Mouse (Mus musculus) adrenal gland, adult 2 months (tissue): ENCODE data around the gene Rsg1. TPM values are rescaled to one million over a fixed set of nuclear protein-coding genes. Genes with fewer than 3 reads are reported as not detected.

Source experiments
- DNase-seq: peaks from one replicate; pipeline ENCODE4 v3.0.0; 2021
- polyA plus RNA-seq: library from polyadenylated mRNA; depleted of rRNA; stranded (reverse); fragments of >200 nt; gene quantifications from 2 replicates; pipeline ENCODE4 v1.2.3, GENCODE M21; 2012
- total RNA-seq, 2 experiments: library from RNA; stranded (reverse); gene quantifications; 2 replicates each; pipeline ENCODE4 v1.2.3; 2021

The Rsg1 gene
- total and polyA plus RNA-seq, 3 experiments = 0.86 to 2.3 (median 1.1) TPM

DNA sequence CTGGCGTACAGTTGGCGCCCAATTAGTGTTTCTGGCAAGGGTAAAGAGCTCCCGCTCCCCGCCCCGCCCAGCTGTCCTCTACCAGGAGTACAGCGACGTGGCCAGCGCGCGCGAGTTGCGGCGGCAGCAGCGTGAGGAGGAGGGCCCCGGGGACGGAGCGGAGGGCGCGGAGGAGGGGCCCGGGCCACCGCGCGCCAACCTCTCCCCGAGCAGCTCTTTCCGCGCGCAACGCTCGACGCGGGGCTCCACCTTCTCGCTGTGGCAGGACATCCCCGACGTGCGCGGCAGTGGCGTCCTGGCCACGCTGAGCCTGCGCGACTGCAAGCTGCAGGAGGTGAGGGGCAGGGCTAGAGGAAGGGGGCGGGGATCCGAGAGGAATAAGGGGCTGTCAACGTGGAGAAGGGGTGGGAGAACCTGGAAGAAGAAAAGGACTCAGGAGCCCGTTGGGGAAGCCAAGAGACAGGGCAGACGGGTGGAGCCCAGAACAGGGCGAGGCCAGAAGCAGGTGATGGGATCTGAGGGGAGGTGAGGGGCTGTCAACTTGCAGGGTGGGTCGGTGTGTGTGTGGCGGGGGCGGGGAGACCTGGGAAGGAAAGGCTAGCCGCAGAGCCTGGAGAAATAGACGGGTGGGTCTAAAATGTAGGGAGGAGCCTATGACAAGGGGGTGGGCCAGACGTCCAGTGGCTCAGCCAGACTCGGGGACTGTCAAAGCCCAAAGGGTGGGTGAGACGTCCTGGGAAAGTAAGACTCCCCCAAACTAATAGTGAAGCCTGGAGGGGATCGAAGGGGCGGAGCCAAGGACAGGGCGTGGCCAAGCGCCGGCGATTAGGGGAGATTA, 34.2 kb downstream of the Rsg1 start:
- DNase-seq = peak; percentile 63

DNA sequence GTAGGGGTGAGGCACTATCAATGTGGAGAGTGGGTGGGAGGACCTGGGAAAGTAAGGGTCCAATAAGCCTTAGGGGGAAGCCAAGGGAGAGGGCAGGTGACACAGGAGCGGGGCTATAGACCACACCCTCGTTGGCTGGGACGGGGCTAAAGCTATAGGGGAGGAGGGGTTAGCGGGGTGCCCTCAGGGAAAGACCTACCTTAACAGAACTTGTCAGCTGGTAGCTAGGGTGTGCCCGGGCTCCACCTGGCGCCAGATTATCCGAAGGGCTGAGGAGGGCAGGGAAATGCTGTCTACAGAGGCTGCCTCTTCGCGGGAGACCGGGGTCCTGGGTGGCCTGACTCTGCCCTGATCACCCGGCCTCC, 34.8 kb downstream of the Rsg1 start:
- no peak for DNase-seq

DNA sequence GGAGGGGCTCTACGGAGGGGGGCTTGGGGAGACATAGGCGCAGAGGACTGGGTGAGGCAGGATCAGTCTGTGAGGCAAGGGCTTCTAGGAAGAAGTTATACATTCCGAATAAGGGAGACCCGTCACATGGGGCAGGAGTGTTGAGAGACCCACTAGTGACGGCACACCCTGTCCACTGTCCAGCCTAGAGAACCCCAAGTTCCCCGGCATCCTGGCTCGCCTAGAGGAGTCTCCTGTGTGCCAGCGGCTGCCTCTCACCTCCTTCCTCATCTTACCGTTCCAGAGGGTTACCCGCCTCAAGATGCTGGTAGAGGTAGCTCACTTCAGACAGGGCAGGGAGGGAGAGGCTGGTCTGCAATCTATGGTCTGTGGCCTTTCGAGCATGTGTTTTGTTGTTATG, 35.6 kb downstream of the Rsg1 start:
- no peak for DNase-seq

DNA sequence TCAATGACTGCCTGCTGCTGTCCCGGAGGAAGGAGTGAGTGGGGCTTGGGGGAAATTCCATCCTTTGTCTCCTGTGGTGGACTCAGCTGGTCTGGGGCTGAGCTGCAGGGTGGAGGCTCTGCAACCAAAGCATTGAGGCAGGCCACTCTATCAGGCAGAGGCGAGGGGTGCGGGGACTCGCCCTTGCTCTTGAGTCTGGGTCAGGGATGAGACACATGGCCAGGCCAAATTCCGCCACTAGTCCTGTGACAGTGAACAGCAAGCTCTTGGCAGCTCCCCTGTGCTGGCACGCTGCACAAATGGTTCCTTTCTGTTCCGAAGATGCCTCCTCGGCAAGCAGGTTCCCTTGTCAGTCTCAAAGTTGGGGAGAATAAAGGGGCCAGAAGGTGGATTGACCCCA, 37.3 kb downstream of the Rsg1 start:
- DNase-seq = no peak

DNA sequence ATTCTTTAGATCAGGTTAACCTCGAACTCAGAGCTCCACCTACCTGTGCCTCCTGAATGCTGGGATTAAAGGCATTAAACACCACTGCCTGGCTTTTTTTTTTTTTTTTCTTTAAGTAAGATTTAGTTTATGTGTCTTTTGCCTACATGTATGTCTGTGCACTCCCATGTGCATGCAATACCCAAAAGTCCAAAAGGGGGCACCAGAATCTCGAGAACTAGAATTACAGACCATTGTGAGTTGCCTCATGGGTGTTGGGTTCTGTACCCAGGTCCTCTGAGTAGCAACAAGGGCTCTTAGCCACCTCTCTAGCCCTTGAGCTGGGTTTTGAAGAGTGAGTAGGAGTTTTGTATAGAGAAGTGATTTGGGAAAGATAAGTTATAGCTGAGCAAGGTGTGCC, 38.9 kb downstream of the Rsg1 start:
- no peak for DNase-seq

DNA sequence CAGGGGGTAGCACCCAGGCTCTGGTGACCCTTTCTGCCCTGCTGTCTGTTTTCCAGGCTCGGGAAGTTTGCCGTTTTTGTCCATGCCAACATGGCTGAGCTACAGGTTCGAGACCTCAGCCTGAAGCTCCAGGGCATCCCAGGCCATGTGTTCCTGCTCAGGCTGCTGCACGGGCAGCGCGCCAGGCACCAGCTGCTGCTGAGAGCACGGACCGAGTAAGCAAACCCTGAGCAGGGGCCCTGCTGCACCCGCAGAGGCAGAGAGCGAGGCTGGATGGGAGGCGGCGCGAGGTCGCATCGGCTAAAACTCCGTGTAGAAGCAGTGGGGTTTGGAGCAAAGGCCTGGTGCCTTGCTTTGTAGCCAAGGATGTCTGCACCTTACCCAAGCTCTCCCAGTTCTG, 40.5 kb downstream of the Rsg1 start:
- DNase-seq = no peak

DNA sequence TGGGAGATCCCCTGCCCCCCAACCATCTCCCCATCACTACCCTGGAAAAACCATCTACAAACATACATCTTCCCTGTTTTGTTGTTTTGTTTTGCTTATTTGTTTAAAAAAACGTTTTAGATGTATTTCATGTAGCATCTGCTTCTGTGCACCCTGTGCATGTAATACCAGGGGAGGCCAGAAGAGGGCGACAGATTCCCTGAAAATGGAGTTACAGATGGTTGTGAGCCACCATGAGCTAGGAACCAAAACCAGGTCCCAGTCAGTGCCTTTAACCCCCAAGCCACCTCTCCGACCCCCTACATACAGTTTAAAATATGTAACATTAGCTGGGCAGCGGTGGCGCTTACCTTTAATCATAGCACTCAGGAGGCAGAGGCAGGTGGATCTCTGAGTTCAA, 43.7 kb downstream of the Rsg1 start:
- no peak for DNase-seq

DNA sequence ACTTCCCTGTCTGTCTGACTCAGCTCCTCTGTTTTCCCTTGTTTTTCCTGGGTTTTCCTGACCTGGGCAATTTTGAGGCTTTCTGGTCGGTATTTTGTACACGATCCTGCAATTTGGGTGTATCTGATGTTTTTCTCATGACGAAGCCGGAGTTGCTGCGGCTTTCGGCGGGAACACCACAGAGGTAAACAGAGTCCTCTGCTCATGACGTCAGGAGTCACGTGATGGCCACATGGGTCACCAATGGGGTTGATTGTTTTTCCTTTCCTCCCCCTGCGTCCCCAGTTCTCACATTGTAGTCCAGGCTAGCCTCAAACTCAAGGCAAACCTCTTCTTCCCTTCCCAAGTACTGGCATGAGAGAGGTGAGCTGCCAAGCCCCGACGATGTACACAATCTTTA, 45.7 kb downstream of the Rsg1 start:
- no peak for DNase-seq

DNA sequence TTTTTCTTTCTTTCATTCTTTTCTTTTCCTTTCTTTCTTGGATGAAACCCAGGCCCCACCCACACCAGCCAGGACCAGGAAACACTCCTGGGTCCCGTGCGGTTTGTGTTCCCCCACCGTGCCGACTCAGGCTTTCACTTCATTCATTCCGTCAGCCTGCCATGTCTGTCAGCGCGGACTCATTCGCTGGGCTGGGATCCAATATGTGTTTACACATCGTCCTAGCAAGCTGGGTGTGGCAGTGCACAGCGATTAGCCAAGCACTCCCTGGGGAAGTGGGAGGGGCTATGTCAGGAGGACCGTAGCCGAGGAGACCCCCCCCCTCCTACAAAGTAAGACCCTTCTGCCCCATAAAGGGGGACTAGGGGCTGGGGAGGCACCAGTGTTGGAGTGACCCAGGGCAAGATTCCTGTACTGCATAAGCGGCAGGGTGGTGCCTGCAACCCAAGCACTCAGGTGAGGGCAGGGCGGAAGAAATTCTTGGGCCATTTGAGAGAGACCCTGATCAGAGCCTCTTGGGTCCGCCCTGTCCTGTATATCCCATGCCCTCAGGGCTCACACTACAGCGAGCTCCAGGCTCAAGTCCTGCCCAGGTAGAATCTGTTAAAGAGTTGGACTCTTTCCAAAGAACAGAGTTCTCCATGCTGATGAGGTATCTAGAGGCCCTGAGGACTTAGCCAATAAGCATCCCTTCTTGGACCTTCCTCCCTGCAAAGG, 46.4 kb downstream of the Rsg1 start:
- peak; percentile 83 for DNase-seq

DNA sequence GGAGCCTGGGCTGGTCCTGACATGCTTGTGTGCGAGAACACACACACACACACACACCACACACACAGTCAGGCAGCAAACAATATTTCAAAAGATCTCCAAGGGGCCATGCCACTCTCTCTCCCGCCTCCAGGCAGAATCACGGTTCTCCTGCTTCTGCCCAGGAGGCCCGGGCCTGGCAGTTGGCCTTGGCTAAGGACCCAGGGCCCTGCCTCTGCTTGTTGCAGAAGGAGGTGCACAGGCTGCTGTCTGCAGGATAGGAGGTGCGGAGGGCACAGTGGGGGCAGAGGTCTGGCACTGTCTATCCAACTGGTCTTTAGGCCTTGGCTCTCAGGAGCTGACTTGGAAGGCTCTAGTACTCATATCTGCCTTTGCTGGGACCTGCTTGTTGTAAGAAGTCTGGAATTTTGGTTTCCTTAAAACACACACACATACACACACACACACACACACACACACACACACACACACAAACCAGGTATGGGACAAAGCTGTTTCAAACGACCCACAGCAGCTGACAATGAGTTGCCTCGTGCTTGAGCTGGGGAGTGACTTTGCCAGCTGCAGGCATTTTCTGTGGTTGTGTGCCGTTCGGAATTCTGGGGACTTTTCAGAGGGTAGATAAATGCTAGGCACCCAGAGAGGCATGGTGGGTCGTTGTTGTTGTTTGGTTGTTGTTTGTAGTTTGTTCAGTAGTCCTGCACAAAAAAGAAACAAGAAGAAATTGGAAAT, 49.3 kb downstream of the Rsg1 start:
- DNase-seq = no peak

DNA sequence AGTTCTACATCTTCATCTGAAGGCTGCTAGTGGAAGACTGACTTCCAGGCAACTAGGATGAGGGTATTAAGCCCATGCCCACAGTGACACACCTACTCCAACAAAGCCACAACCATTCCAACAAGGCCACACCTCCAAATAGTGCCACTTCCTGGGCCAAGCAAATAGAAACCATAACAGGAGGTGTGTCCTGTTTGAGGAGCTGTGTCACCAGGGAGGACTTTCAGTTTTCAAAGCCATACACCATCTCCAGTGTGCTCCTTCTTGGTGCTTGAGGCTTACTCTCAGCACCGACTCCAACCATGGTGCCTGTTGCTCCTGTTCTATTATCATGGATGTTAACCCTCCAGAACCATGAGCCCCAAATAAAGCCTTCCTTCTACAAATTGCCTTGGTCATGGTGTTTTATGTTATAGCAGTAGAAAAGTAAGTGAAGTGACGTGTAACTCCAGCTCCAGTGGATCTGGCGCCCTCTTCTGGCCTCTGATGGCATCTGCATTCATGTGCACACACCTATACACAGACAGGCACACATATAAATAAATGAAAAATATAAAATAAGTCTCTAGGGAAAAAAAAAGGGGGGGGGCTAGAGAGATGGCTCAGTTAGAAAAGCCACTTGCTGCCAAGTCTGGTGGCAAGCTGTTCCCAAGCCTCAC, 52.4 kb downstream of the Rsg1 start:
- no peak for DNase-seq

DNA sequence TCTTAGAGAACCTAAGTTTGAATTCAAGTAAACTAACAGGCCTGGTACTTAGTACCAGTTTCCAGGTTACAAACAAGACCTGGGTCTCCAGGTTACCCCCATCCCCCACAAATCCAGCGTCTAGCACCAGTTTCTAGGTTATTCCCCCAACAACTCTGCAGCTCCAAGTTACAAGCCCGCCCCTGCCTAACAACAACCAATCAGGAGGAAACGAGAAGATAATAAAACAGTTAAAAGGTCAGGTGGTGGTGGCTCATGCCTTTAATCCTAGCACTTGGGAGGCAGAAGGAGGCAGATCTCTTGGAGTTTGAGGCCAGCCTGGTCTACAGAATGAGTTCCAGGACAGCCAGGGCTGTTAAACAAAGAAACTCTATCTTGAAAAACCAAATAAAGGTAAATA, 53.5 kb downstream of the Rsg1 start:
- DNase-seq = no peak

DNA sequence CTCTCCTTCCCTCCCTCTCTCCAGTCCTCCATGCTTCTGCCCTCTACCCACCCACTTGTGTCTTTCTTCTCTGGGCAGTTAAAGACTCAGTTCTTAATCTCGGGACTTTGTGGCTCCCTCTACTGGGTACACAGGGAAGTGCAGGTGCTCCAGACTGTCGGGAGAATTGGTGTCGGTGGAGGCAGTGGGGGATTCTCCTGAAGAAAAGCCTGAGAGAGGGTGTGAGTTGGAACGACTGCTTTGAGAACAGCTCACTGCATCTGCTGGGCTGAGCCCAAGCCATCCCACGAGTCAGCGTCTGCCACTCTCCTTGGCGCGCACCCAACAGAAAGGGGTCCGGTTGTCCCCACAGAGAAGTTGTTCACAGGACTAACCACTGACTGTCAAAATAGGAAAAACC, 54.1 kb downstream of the Rsg1 start:
- no peak for DNase-seq

DNA sequence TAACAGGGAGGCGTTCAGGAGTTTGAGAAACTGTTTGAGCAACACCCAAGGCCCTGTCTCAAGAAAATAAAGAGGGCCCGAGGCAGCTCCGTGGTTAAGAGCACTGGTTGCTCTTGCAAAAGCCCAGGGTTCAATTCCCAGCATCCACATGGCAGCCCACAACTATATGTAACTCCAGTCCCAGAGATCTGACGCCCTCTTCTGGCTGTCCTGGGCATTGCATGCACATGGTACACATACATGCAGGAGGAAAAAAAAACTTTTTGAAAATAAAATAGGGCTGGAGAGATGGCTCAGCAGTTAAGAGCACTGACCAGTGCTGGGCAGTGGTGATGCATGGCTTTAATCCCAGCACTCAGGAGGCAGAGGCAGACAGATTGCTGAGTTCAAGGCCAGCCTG, 54.6 kb downstream of the Rsg1 start:
- no peak for DNase-seq

DNA sequence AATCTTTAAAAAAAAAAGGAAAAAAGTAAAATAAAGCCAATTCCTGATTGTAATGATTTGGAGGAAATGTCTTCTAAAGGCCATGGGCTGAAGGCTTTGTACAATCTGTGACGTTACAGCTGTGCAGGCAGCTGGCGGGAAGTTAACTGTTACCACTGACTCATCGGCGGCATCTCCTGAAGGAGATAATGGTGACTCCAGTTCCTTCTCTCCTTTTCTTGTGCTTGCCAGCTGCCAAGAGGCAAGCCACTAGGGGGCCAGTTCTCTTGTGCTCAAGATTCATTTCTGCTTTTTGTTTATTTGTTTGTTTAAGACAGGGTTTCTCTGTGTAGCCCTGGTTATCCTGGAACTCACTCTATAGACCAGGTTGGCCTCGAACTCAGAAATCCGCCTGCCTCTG, 55.3 kb downstream of the Rsg1 start:
- no peak for DNase-seq

DNA sequence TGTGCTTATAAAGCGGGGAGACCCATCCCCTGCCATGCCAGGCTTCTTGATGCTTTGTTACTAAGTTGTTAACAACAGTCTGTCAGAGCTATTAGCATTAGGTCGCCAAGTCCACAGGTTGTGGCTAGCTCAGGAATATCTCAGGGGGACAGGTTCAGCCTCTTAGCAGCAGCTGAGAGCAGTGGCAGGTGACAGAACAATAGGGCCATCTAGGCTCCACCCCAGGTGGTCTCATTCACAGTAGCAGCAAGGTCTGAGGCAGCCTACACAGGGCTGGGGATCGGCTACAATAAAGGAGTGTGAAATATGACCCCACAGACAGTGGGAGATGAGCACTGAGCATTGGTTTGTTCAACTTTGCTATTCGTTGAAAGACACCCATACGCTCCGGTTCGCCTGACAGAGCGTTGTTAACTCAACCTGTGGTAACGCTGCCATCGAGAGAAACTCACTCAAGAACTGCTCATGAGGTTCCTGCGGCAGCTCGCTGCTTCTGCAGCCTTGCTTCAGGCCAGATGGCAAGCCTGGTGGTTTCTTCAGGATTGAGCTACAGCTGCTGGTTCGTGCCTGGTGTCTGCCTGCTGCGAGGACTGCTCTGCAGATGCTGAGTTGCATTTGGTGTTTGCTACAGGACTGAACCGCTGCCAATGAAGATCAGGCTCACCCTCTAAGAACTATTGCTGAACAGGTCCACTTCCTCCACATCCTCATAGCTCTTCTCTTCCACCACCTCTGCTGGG, 56.6 kb downstream of the Rsg1 start:
- no peak for DNase-seq

DNA sequence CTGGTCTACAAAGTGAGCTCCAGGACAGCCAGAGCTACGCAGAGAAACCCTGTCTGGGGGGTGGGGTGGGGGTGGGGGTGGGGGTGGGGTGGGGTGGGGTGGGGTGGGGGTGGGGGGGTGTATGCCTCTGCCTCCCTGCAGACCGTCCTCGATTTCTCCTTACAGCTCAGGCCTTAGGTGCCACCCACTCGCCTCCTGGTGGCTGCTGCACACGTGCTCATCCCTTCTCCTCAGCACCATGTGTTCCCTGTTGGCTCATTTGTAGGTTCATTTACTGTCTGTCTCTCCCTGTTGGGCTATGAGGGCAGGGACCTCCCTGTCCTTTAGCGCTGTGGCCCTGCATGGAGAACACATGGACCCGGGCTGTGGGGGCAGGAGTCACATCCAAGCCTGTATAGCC, 57.5 kb downstream of the Rsg1 start:
- DNase-seq = no peak

DNA sequence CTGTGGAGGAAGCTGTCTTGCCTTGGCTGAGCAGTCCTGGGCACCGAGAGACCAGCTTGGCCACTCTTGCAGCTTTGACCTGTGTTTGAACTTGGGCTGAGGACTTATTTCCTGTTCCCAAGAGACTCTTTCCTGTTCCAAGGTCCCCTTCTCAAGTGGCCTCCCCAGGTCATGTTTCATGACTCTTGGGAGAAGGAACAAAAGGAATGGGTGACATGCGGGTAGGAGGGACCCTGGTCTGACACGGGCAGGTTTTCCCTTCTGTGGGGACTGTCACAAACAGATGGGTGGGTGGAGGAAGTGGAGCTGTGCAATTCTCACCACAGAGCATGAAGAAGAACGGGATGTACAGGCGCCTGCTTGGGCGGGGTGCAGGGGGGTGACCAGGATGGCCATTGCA, 58.0 kb downstream of the Rsg1 start:
- DNase-seq = peak; percentile 38

DNA sequence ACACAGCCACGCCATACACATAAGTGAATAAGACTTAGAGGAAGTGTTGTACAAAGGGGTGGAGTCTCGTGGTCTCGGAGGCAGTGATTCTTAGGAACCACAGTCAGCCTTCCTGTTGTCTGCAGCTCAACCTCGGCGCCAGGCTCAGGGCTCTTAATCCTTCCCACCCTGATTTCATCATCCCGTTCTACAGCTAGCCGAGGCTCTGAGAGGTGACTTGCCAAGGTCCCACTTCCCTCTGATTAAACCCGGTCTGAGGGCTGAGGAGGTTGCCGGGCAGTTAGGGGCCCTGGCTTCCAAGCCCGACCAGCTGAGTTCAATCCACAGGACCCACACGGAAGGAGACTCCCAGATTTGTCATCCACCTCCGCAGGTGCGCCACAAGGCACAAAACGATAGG, 59.1 kb downstream of the Rsg1 start:
- DNase-seq = peak; percentile 34

DNA sequence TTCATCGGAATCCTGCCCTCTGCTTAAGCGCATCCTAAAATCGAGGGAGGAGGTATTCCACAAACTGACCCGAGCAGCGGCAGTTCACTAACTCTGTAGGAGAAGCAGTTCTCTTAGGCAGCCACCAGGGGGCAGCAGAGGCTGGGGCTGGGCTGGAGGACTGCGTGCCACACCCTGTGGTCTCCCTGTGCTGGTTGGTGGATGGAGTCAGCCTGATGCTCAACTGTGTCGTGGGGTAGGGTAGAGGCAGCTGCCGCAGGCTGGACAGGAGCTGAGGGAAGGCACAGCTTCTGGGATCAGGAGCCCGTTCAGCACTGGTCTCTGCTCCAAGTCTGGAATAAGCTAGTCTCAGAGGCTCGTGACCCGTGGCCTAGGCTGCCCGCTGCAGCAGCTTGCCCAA, 59.5 kb downstream of the Rsg1 start:
- DNase-seq = peak; percentile 89

DNA sequence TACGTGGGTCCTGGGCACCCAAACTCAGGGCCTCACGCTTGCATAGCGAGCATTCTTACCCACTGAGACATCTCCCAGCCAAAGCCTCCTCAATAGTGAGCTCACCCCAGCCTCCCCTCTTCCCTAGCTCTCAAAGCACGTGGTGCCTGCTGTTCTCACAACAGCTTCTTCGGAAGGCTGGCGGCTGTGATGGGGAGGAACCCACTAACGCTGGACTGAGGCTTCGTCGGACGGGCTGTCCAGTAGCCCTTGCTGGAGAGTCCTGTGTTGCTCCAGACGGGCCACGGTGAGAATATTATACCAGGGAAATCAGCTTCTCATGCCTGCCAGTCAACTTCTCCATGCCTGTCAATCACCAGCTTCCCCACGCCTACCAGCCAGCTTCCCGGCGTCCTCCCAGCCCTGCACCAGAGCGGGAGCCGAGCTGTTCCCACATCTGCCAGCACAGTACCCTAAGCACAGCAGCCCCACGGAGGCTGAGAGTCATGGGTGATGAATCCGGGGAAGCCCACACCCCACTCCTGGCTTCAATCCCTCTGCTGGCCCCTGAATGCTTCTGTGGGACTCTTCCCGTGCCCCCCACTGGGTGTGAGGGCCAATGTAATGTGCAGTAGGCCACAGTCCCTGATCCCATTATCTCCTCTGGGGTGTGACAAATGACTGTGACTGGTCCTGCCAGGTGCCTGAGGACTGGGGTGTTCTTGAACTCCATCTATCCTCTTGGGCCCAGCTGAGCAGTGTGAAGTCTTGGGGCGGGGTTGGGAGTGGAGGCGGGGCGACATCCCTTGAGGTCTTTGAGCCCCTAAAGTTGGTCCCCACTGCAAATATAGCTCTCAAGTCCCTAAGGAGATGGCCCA, 61.0 kb downstream of the Rsg1 start:
- no peak for DNase-seq
